Mouse (Mus musculus): Measurements from ENCODE around the gene Nfyc.

GRCm38 (mm10) chr4:120826418-120826817 is 5.0 kb downstream of the Nfyc start:
- TF ChIP-seq CTCF (conservative IDR thresholded peaks at IDR 0.05 in 1 of 2, IDR thresholded peaks at IDR 0.05 in 1 of 2; ENCODE audit: low read depth in 2 of 2, low read length in 2 of 2): no peak
- no peak for TF ChIP-seq POLR2A (IDR thresholded peaks at IDR 0.05; ENCODE audit: low read depth, low read length)
- TF ChIP-seq ZMIZ1 (IDR thresholded peaks at IDR 0.05; ENCODE audit: low read depth, low read length): no peak
- no peak for TF ChIP-seq UBTF (IDR thresholded peaks at IDR 0.05; ENCODE audit: low read depth, low read length)

Measured in CH12.LX (cell line).